Mouse (Mus musculus): ENCODE results near the gene Gan.

DNA sequence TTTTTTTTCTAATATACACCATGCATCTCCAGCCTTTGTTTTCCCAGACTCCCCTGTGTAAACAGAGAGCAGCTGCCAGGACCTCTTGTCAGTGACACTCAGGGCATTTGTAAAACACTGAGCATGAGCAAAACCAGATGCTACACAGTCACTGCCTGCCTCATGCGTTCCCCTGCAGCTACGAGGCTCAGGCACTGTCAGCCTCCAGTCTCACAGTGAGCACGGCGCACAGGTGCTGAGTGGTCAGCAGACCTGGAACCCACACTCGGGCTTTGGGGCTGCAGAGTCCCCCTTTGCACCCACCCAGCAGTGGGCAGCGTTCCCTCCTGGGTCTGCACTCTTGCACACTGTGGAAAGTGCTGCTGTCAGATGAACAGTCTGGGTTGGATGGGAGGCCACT, 41.7 kb downstream of the Gan start:
- TF ChIP-seq EP300 (IDR thresholded peaks at IDR 0.05; ENCODE audit: low read length) (no peak), USF1 (IDR thresholded peaks at IDR 0.05; ENCODE audit: low read depth, low read length) (no peak), CTCF (conservative IDR thresholded peaks at IDR 0.05 in 1 of 2, IDR thresholded peaks at IDR 0.05 in 1 of 2; ENCODE audit: low read depth in 2 of 2, low read length in 2 of 2) (no peak), TBP (conservative IDR thresholded peaks at IDR 0.05; ENCODE audit: low read depth, low read length) (no peak), POLR2A (IDR thresholded peaks at IDR 0.05; ENCODE audit: low read depth, low read length) (no peak), GABPA (IDR thresholded peaks at IDR 0.05; ENCODE audit: insufficient replicate concordance, low read depth, low read length) (no peak), KAT2A (IDR thresholded peaks at IDR 0.05; ENCODE audit: insufficient replicate concordance, low read length) (no peak), BHLHE40 (IDR thresholded peaks at IDR 0.05; ENCODE audit: low read depth, low read length) (no peak), NELFE (IDR thresholded peaks at IDR 0.05; ENCODE audit: low read depth, low read length) (no peak), CHD1 (IDR thresholded peaks at IDR 0.05; ENCODE audit: low read depth, low read length) (no peak), RCOR1 (conservative IDR thresholded peaks at IDR 0.05; ENCODE audit: low read depth, low read length) (no peak)

All from CH12.LX (cell line).